Mouse (Mus musculus): Measurements from ENCODE around the gene Sdc4.

The Sdc4 gene

GRCm38 (mm10) chr2:164431676-164432465 is 11.8 kb downstream of the Sdc4 start:
- no peak for DNase-seq (ENCODE audit: low spot score)

GRCm38 (mm10) chr2:164430697-164431096 is 13.0 kb downstream of the Sdc4 start:
- DNase-seq (ENCODE audit: low spot score) = peak; percentile 44

DNA sequence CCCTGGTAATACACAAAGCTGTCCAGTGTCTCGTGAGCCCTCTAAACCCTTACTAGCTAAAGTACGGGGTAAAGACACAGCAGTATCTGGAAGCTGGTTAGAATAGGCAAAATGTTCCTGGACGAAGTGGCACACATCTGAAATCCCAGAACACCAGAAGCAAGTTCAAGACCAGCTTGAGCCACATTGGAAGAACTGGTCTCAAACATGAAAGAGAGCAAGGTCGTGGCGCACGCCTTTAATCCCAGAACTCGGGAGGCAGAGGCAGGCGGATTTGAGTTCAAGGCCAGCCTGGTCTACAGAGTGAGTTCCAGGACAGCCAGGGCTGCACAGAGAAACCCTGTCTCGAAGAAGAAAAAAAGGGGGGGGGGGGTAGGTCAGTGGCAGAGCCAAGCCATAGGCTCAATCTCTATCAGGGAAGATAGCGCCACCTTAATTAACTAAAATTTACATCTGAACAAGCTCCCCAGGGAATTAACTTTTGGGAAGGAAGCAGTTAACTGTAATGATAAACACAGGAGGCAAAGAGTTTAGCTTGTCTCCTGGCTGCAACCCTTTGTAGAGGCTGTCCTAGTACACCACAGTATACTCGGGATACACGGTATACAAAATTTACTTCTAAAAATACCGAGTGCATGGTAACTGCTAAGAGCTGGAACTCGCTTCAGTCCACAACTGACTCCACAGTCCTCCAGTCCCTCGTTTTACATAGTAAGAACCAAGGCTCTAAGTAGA is 13.6 kb downstream of the Sdc4 start:
- DNase-seq (ENCODE audit: low spot score) = no peak

GRCm38 (mm10) chr2:164428451-164428850 is 15.2 kb downstream of the Sdc4 start:
- no peak for DNase-seq (ENCODE audit: low spot score)

GRCm38 (mm10) chr2:164426952-164427351 is 16.7 kb downstream of the Sdc4 start:
- DNase-seq (ENCODE audit: low spot score) = no peak

DNA sequence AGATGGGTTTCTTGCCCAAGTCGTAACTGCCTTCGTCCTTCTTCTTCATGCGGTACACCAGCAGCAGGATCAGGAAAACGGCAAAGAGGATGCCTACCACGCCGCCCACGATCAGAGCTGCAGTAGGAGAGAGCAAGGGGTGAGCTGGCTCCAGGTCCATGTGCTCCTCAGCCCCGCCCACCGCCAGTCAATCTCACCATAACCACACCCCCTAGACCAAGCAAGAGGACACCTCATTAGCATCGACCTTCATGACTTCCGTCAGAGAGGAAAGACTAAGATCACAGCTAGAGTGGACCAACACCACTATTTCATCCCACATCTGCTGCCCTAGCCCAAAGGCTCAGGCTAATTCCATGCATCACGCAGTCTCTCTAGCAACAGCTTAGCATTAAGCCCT is 17.6 kb downstream of the Sdc4 start:
- DNase-seq (ENCODE audit: low spot score) = peak; percentile 50

- no peak for DNase-seq (ENCODE audit: low spot score)
These were observed 18.3 kb downstream of the Sdc4 start for GRCm38 (mm10) chr2:164425401-164425800.

- no peak for DNase-seq (ENCODE audit: low spot score)
These were observed 19.3 kb downstream of the Sdc4 start for GRCm38 (mm10) chr2:164424406-164424805.

DNA sequence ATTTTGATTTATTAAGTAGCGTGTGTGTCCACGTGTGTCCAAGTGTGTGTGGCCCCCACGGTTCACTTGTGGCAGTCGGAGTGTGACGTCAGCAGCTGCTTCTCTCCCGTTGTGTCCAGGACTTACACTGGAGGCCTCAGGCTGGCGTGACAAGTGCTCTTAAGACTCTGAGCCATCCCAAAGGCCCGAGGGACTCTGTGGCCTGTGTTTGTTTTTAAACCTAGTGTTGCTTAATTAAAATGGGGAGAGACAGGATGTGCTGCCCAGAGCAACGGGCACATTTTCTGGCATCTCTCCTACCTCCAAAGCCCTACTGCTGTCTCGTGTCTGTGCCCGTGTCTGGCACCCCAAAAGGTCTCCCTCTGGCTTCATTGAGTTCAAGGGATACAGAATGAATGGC is 20.2 kb downstream of the Sdc4 start:
- no peak for DNase-seq (ENCODE audit: low spot score)

DNA sequence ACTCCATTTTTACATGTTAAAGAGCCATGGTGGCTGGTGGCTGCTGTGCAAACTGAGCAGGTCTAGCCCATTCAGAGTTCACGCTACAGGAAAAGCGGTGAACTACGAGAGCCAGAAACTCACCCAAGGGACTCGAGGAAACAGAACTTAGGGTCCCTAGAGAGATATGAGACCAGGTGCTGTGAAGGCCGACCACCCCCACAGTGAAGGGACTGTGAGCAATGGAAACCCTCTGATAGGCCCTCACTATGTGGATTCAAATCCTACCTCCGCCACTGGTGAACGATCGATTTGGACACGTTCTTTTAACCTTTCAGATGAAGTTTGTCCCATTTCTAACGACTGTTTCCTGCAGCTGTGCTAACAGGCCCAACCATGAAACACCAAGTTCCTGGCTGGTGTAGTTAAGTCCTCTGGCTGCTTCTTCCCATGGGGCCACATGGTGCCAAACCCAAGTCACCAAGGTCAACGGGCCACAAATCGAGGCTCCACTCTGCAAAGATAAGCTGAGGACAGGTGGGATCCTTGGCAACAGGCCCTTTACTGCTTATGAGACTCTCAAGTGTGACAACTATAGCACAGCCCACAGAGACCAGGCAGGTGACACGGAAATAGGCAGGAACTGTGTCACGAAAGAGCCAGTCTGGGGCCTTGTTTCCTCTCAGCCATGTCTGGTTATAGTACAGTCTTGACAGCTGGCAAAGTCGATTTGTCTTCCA is 20.9 kb downstream of the Sdc4 start:
- DNase-seq (ENCODE audit: low spot score) = no peak

GRCm38 (mm10) chr2:164421979-164422378 is 21.7 kb downstream of the Sdc4 start:
- DNase-seq (ENCODE audit: low spot score) = no peak

DNA sequence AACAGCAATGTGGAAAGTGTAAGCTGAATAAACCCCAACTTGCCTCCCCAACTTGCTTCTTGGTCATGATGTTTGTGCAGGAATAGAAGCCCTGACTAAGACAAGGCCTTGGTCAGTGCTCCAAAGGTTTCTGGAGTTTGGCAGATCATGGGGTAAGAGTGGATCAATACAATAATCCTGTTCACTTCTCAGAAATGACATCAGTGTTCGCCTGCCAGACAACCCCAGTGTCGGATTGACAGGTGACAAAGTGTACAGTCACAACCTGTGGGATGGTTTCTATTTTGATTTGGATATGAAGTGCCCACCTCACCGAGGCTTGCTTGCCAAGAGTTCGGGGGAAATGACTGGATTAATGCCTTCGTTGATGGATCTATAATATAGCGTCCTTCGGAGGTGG is 22.4 kb downstream of the Sdc4 start:
- no peak for DNase-seq (ENCODE audit: low spot score)

DNA sequence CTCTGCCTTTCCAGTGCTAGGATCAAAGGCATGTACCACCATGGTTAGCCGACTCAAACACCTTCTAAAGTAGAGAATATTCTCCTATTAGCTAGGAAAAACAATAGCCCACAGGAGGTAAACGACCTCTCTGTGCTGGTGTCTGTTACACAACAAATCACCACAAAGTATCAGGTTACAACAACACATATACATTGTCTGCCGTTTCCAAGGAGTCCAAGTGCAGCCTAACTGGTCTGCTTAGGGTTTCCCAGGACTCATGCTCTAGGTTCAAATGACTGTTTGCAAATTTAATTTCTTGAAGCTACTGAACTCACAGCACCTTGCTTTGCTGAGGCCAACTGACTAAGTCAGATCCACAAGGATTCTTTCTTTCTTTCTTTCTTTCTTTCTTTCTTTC is 24.2 kb downstream of the Sdc4 start:
- DNase-seq (ENCODE audit: low spot score) = no peak

- no peak for DNase-seq (ENCODE audit: low spot score)
These were observed 25.3 kb downstream of the Sdc4 start for GRCm38 (mm10) chr2:164418308-164418875.

DNA sequence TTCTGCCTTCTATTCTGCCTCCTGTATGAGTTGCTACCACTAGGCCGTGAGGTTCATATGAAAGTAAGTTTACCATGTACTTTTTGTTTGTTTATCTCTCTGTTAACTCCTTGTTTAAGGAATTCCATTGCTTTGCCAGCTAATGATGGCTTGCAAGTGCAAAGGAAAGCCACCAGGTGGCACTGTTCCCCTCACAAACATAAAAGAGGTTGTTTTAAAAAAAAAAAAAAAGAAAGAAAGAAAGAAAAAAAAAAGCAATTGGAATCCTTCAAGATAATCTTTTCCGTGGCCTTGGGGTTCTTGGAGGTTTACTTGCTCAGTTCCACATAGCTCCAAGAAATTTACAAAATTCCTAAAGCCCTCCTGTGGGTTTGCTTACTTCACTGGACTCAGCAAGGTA is 26.5 kb downstream of the Sdc4 start:
- DNase-seq (ENCODE audit: low spot score) = peak; percentile 68

DNA sequence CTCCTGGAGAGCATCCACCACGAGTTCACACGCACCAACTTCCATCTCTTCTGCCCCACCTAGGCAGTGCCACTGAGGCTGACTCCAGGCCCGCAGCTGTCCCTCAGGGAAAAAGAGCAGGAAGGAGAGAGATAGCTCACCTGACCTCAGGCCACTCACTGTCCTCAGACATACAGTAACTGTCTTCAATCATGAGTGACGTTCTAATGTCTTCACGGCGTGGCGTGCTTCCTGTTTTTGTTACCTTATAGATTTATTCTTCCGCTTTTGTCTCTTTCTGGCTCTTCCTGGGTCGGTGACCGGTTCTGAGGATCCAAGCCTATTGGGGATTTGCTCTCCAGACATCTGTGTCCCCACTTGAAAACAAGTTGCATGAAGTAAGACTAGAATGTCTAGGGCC is 29.1 kb downstream of the Sdc4 start:
- DNase-seq (ENCODE audit: low spot score) = no peak

- no peak for DNase-seq (ENCODE audit: low spot score)
These were observed 29.5 kb downstream of the Sdc4 start for GRCm38 (mm10) chr2:164414167-164414566.

DNA sequence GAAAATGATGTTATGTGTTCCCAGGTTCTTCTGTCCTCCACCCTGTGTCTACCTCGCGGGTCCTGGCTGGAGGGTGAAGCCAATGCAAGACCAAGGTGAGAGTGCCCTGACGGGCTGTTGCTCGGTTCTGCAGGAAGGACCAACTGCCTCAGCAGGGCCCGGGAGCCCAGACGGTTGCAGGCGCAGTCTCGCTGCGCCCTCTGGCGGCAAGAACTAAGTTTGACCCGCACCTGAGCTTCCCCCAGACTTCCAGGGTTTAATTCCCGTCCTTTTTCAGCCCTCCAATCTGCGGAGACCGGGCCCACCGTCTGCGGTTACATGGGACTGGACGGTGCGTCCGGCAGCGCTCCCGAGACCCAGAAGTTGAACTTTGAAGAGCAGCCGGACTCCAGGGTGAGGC is 36.0 kb downstream of the Sdc4 start:
- peak; percentile 85 for DNase-seq (ENCODE audit: low spot score)

- DNase-seq (ENCODE audit: low spot score) = no peak
These were observed 38.2 kb downstream of the Sdc4 start for GRCm38 (mm10) chr2:164405519-164405918.

DNA sequence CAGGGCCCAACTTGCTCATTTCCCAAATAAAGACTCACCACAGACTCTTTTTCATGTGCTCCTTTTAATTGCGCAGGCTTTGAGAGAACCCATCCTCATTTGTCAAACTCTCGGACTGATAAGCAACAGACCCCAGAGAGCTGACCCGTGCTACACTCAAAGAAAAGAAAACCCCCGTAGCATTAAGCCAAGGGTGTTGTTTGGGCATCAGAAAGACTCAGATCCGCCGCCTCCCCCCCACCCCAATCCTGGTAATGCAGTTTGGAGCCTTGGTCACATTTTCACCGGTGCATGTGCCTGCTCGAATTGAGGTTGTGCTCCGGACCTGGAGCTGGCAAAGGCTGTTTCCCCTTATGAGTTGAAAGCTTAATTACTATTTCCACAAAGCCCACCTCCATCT is 38.6 kb downstream of the Sdc4 start, which contains the start of gene Matn4:
TSS of gene Matn4 (minus strand) at position 101 of the 400 bp plus-strand sequence.
- no peak for DNase-seq (ENCODE audit: low spot score)

GRCm38 (mm10) chr2:164404082-164404990 is 39.4 kb downstream of the Sdc4 start:
- peak; percentile 67 for DNase-seq (ENCODE audit: low spot score)

Data from embryo, embryonic 10.5 days (tissue).